Mouse (Mus musculus) erythroblast, embryonic 14.5 days (primary cell): ENCODE measurements around the gene Porcn. TPM values are rescaled to one million over a fixed set of nuclear protein-coding genes. Genes with fewer than 3 reads are reported as not detected.
A peak's percentile ranks its signal among the peaks of the same experiment; 100 is the strongest.

Experiments used
- H3K27me3 ChIP-seq: 2 replicates; pipeline ENCODE4 v1.6.1; 2012; ENCODE audit warnings: inconsistent platforms; ENCODE audit not compliant: control insufficient read depth
- H3K36me3 ChIP-seq: 2 replicates; pipeline ENCODE4 v1.6.1; 2012; ENCODE audit warnings: mild to moderate bottlenecking, inconsistent platforms; ENCODE audit not compliant: control insufficient read depth
- H3K4me1 ChIP-seq: 2 replicates; pipeline ENCODE4 v1.6.1; 2012; ENCODE audit warnings: inconsistent platforms; ENCODE audit not compliant: control insufficient read depth
- H3K4me3 ChIP-seq: replicated peaks from 2 replicates; pipeline ENCODE3; 2012; ENCODE audit warnings: moderate library complexity, mild to moderate bottlenecking, inconsistent platforms
- H3K9me3 ChIP-seq: 2 replicates; pipeline ENCODE4 v1.6.1; 2012; ENCODE audit warnings: low read length, inconsistent platforms, mixed read lengths; ENCODE audit not compliant: control insufficient read depth
- GATA1 ChIP-seq: IDR thresholded peaks from 2 replicates; pipeline ENCODE4 v1.6.1; 2012; ENCODE audit warnings: low read length, inconsistent platforms, mixed read lengths
- TAL1 ChIP-seq: IDR thresholded peaks from 3 replicates; pipeline ENCODE4 v1.6.1; 2012; ENCODE audit warnings: low read length, inconsistent platforms, mixed read lengths
- polyA plus RNA-seq: library from polyadenylated mRNA; stranded (reverse); fragments of >175 nt; gene quantifications from 2 replicates; pipeline ENCODE4 v1.2.3, GENCODE M21; 2012

Gene Porcn
- polyA plus RNA-seq, 1 experiment: 0.05 TPM

GRCm38 (mm10) chrX:8209720-8210119 lies 3.4 kb upstream of the Porcn start:
- Histone ChIP-seq H3K9me3 (no peaks in the 10 kb centered on the region; the same call in 1 of the 2 replicates), H3K36me3 (no peaks in the 10 kb centered on the region), H3K4me3 (no peak overlapping the region), H3K27me3 (peaks cover 20% of the 10 kb centered on the region), H3K4me1 (peaks cover 22% of the 10 kb centered on the region)
- TF ChIP-seq TAL1 (no peak), GATA1 (no peak)

GRCm38 (mm10) chrX:8207224-8207623 lies 899 bp upstream of the Porcn start:
- Histone ChIP-seq H3K4me1 (peaks cover 22% of the 10 kb centered on the region), H3K4me3 (no peak overlapping the region), H3K27me3 (peaks cover 23% of the 10 kb centered on the region), H3K36me3 (no peaks in the 10 kb centered on the region), H3K9me3 (no peaks in the 10 kb centered on the region; the same call in 1 of the 2 replicates)
- TF ChIP-seq TAL1: no peak
- TF ChIP-seq GATA1: no peak

- no peaks in the 10 kb centered on the region; the same call in 1 of the 2 replicates for H3K9me3 ChIP-seq
- H3K27me3 ChIP-seq: peaks cover 23% of the 10 kb centered on the region
- no peak for TF ChIP-seq GATA1
- peak overlapping the region; percentile 62 for H3K4me3 ChIP-seq
- H3K36me3 ChIP-seq: no peaks in the 10 kb centered on the region
- peaks cover 22% of the 10 kb centered on the region for H3K4me1 ChIP-seq
These were observed 421 bp upstream of the Porcn start for GRCm38 (mm10) chrX:8206694-8207197.

- H3K4me3 ChIP-seq: no peak overlapping the region
These were observed 774 bp downstream of the Porcn start for GRCm38 (mm10) chrX:8205551-8205950.

GRCm38 (mm10) chrX:8205088-8205487 lies 1.2 kb downstream of the Porcn start:
- no peak for TF ChIP-seq GATA1
- no peak for TF ChIP-seq TAL1
- no peaks in the 10 kb centered on the region for H3K36me3 ChIP-seq
- no peak overlapping the region for H3K4me3 ChIP-seq
- H3K9me3 ChIP-seq: no peaks in the 10 kb centered on the region; the same call in 1 of the 2 replicates
- H3K4me1 ChIP-seq: peaks cover 20% of the 10 kb centered on the region
- H3K27me3 ChIP-seq: peaks cover 23% of the 10 kb centered on the region

More at GRCm38 (mm10) chrX:8205551-8205950, 774 bp downstream of the Porcn start:
- Histone ChIP-seq H3K9me3 (no peaks in the 10 kb centered on the region; the same call in 1 of the 2 replicates), H3K36me3 (no peaks in the 10 kb centered on the region), H3K27me3 (peaks cover 23% of the 10 kb centered on the region), H3K4me1 (peaks cover 20% of the 10 kb centered on the region)
- TF ChIP-seq TAL1 (no peak), GATA1 (no peak)

GRCm38 (mm10) chrX:8204076-8204475 lies 2.2 kb downstream of the Porcn start:
- peaks cover 23% of the 10 kb centered on the region for H3K27me3 ChIP-seq
- peaks cover 20% of the 10 kb centered on the region for H3K4me1 ChIP-seq
- H3K9me3 ChIP-seq: no peaks in the 10 kb centered on the region; the same call in 1 of the 2 replicates
- H3K4me3 ChIP-seq: no peak overlapping the region
- TF ChIP-seq GATA1 (no peak), TAL1 (no peak)
- no peaks in the 10 kb centered on the region for H3K36me3 ChIP-seq

- Histone ChIP-seq H3K27me3 (peaks cover 23% of the 10 kb centered on the region), H3K9me3 (no peaks in the 10 kb centered on the region; the same call in 1 of the 2 replicates), H3K4me1 (peaks cover 20% of the 10 kb centered on the region), H3K36me3 (no peaks in the 10 kb centered on the region), H3K4me3 (no peak overlapping the region)
- TF ChIP-seq TAL1: no peak
- no peak for TF ChIP-seq GATA1
These were observed 3.2 kb downstream of the Porcn start for GRCm38 (mm10) chrX:8203105-8203504.

- H3K27me3 ChIP-seq: no peaks in the 10 kb centered on the region
- peak within 1 kb of the TSS; percentile 92 for H3K4me3 ChIP-seq
- no peak for TF ChIP-seq GATA1
- H3K36me3 ChIP-seq: peaks cover 7% of the 10 kb centered on the region
- H3K9me3 ChIP-seq: peaks cover 6% of the 10 kb centered on the region; the same call in 1 of the 2 replicates
- H3K4me1 ChIP-seq: peaks cover 24% of the 10 kb centered on the region
These were observed 13.0 kb downstream of the Porcn start, which contains the start of gene Ebp for GRCm38 (mm10) chrX:8193419-8193723. TSS of gene Ebp (minus strand) at chrX:8193512.

GRCm38 (mm10) chrX:8192640-8193418 lies 13.5 kb downstream of the Porcn start:
- TF ChIP-seq TAL1 (no peak), GATA1 (no peak)
- Histone ChIP-seq H3K4me1 (peaks cover 24% of the 10 kb centered on the region), H3K4me3 (peak overlapping the region; percentile 92), H3K36me3 (peaks cover 11% of the 10 kb centered on the region), H3K27me3 (no peaks in the 10 kb centered on the region), H3K9me3 (peaks cover 6% of the 10 kb centered on the region; the same call in 1 of the 2 replicates)
